Mouse (Mus musculus) frontal cortex, postnatal 36 days (tissue): ENCODE measurements around the gene Nectin1.

Experiments
- DNase-seq, 2 experiments: peaks; one replicate each; pipeline ENCODE4 v3.0.0; 2022; ENCODE audit warnings: low spot score in 2 of 2

Nectin1 gene

DNA sequence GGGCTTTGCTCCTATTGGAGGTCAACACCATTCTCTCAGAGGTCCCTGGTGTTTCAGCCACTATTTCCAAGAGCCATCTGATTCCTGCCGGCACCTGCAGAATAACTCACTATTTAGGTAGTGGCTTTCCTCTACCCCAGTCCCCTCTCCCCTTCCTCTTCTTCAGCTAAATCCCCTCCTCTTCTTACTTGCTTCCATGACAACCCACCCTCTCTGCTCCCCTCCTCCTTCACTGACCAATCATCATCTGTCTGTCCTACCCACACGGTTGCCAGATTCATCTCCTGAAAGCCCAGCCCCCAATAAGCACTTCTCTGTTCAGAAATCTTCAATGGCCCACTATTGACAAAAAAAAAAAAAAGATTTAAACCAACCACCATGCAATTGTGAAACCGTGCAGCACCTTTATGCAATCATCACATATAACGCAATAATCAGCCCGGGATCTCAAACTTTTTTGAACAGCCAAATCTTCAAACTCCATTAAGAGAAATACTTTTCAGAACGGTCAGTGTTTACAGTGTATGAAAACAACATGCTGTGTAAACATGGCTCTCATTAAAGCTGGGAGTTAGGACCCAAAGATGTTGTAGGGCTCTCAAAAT, 5.2 kb upstream of the Nectin1 start:
- DNase-seq = no peak

DNA sequence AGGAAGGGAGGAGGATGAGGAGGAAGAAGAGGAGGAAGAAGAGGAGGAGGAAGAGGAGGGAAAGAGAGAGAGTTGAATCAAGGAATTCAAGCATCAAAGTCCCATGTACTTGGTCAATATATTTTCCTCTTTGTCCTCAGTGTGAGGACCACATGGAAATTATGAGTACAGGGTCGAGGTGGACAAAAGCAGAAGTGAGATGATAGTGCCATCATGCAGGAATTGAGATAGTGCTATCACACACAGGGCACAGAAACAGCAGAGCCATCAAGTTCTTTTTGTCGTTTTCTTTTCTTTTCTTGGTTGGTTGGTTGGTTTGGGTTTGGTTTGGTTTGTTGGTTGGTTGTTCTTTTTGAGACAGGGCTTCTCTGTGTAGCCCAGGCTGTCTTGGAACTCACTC, 2.5 kb upstream of the Nectin1 start:
- no peak for DNase-seq

GRCm38 (mm10) chr9:43742066-43742465, 1.7 kb upstream of the Nectin1 start:
- DNase-seq = no peak

GRCm38 (mm10) chr9:43742902-43743646, 710 bp upstream of the Nectin1 start:
- DNase-seq = no peak

- DNase-seq = no peak
Observed at GRCm38 (mm10) chr9:43744138-43744981, 576 bp downstream of the Nectin1 start.

DNA sequence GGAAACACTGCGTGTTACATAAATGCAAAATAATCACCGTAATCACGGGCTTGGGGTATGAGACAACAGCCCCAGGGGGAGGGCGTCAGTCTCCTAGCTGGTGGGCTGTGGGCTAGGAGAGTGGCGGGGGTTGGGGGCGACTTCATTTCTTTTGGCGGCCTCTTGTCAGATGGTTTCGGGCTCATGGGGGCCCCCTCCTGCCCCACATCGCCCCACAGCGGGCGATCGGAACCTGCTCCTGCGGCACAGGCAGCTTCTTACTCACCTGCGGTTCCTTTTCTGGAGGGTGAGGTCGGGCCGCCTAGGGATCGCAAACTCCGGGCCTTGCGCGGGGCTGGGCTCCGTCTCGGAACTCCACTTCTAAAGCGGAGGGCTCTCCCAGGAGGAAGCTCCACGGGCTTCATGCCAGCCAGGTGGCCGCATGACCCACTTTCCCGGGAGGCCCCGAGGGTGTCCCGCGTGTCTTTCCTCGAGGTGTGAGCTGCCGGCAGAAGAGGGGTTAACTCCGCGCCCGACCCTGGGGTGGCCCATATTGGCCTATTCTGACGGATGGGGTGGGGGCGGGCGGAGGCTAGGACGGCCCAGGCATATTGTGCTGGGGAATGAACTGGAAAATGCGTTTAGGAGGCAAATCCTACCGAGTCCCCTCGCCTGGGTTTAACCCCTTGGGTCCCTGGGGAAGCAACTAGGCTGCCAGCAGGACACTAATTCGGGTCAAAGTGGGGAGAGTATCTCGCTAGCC, 1.4 kb downstream of the Nectin1 start:
- peak; percentile 34 to 43 for DNase-seq

DNA sequence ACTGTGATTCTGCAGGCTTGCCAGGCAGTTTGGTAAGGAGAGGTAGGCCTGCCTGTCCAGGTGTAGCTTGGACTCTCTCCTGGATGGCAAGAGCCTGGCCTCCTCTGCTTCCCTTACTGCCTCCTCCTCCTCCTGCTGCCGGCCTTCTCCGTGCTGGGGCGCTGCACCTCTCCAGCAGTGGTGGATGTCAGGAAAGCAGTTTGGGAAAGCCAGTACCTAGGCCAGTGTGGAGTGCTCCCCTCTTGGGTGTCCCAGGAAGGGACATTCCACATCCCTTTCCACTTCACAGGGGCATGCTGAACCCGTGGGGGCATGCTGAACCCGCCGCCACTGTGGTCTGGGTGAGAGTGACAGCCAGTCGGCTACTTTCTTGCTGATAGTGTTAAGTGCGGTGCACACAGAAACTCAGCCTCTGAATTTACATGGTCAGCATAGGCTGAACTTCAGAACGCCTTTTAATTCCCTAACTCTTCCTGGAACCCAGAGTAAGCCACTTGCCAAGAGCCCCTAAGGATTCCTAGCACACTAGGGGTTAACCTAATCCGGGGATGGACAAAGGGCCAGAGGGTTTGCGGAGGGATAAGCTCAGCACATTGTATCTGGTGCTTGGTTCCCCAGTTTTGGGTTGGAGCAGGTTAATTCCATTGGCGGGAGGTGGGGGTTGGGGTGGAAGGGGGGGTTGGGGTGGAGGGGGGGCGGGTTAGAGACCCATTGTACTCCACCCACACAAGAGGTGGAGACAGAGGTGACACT, 2.3 kb downstream of the Nectin1 start:
- DNase-seq = no peak

- DNase-seq = no peak
Observed at GRCm38 (mm10) chr9:43747710-43748109, 3.9 kb downstream of the Nectin1 start.

- no peak for DNase-seq
Observed at GRCm38 (mm10) chr9:43748519-43748918, 4.7 kb downstream of the Nectin1 start.

DNA sequence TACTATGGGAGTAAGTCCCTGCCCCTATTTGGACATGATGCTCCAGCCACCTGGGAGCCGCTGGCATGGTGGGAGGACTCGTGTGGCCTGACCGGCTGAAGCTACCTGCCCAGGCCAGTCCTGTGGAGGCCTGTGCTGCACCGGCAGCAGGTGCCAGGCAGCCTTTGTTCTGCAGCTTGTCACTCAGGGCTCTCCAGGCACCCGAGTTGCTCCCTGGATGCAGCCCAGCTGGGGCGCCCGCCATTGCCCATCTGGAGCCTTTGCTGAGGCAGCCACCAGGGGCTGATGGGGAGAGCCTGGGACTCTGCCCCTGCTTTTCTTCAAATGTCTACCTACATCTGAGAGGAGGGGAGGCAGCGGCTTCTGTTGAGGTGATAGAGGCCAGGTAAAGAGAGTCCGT, 6.3 kb downstream of the Nectin1 start:
- DNase-seq = no peak

- DNase-seq = no peak
Observed at GRCm38 (mm10) chr9:43751111-43751510, 7.3 kb downstream of the Nectin1 start.

- DNase-seq = no peak
Observed at GRCm38 (mm10) chr9:43753481-43753880, 9.7 kb downstream of the Nectin1 start.

GRCm38 (mm10) chr9:43754083-43754482, 10.3 kb downstream of the Nectin1 start:
- DNase-seq = no peak

- no peak for DNase-seq
Observed at GRCm38 (mm10) chr9:43754768-43755197, 11.0 kb downstream of the Nectin1 start.

- DNase-seq = no peak
Observed at GRCm38 (mm10) chr9:43755464-43755863, 11.7 kb downstream of the Nectin1 start.

DNA sequence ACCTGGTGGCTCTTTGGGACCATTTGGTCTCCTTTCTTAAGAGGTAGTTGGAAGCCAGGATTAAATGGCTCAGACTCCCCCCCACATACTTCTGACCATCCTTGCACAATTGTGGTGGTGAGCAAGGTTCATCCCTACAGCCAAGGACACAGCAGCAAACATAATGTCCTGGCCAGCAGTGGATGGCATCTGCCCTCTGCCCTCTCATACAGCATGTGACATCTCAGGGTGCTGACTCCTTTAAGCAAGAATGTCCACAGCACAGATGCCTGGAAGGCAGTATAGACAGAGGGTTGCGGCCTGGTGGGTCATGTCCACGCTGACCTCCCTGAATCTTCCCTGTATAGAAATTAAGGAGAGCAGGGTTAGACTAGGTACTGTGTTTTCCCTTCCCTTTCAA, 12.1 kb downstream of the Nectin1 start:
- no peak for DNase-seq

GRCm38 (mm10) chr9:43757225-43757624, 13.4 kb downstream of the Nectin1 start:
- DNase-seq = no peak

DNA sequence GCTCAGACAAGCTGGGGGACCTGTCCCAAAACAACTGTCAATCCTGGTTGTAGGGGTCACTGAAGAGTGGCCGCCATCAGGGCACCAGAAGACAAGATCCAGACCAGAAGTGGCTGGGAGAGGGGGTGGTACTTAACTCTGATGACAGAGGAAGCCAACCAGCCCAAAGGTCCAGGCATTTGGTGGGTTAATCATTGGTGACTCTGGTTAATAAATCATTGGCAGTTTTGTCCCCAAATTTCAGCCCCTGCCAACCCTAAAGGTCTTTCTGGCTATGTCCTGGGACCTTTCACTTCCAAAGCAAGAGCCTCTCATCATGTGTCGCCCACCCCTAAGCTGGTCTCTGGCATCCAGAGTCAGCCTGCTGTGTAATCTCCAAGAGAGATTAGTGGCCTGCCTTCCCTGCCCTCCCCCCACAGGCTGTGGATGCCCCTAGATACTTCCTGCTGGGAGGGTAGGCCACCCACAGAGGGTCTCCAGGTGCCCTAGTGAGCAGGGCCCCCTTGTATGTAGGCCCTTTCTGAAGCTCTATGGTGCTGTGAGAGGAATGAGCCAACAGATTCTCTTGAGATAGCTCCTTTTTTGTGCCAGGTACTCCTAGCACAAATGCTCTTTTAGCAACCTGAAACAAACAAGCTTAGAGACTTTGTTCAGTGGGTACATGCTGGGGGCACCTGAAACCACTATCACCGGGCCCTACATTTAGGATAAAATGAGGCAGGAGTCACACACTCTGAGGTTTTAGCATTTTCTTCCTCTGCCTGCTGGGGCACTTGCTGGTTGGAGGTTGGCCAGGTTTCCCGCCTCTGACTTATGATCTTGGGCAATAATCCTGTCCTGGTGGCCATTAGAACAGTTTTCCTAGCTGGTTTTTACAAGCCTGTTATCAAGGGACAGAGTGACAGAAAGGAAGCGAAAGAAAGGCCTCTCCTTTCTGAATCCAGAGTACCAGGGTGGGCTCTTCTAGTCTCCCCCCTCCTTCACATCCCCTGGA, 14.5 kb downstream of the Nectin1 start:
- DNase-seq = no peak

GRCm38 (mm10) chr9:43760078-43760477, 16.3 kb downstream of the Nectin1 start:
- DNase-seq = peak in 1 of 2 experiments; percentile 19
